In the genomic region with DNA sequence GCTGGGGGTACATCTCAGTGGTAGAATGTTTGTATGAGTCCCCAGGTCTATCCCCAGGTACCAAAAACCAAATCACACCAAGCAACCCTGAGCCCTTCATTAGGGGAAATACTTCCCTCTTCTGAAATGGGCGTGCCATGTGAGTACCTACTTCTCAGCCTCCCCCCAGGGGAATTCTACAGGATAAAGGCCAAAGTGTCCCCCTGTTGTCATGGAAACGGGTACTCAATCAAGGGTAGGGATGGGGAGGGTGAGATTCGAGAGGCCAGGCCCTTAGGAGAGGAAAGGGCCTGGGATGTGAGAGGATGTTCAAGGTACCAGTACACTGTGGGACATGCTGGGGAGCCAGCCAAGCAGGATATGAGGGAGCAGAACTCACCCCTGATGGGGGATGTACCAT, we compare ENCODE assay signal across 25 mouse cellular contexts.
A peak's percentile ranks its signal among the peaks of the same experiment; 100 is the strongest.
DNase-seq lines count a peak whose midpoint lies in the region; ATAC-seq and TF ChIP-seq lines count a peak whose summit lies in the region.
"Had no signal": no experiment of that assay in that cellular context is flagged by ENCODE, and none has a peak within 500 bp of the region (broad histone marks: within the 10 kb centered on the region; RNA-seq: fewer than 3 reads in every experiment).

No protein-coding gene starts in this region.

- no peak overlapping the region for H3K9ac ChIP-seq in hindbrain, embryonic 11.5 days (ENCODE audit: low read depth, low read length)
- H3K9ac ChIP-seq in hindbrain, embryonic 14.5 days = no peak overlapping the region
- H3K9ac ChIP-seq in midbrain, embryonic 14.5 days (replicated peaks; ENCODE audit: low read length) = no peak overlapping the region
- H3K9ac ChIP-seq in midbrain, postnatal 0 days (replicated peaks; ENCODE audit: low read length, poor library complexity, severe bottlenecking) = no peak overlapping the region
- H3K9ac ChIP-seq in lung, postnatal 0 days (replicated peaks; ENCODE audit: low read depth) = no peak overlapping the region
- H3K9ac ChIP-seq: hindbrain, embryonic 15.5 days; limb, embryonic 12.5 days; liver, postnatal 0 days; neural tube, embryonic 12.5 days had no signal

- H3K4me3 ChIP-seq in hindbrain, embryonic 11.5 days (ENCODE audit: low read depth, low read length) = no peak overlapping the region
- H3K4me3 ChIP-seq in hindbrain, embryonic 14.5 days (replicated peaks; ENCODE audit: low read length) = no peak overlapping the region
- H3K4me3 ChIP-seq in midbrain, embryonic 14.5 days (replicated peaks; ENCODE audit: low read depth, low read length) = no peak overlapping the region
- H3K4me3 ChIP-seq in midbrain, postnatal 0 days (ENCODE audit: low read depth, low read length) = no peak overlapping the region
- no peak overlapping the region for H3K4me3 ChIP-seq in embryonic facial prominence, embryonic 10.5 days
- no peak overlapping the region for H3K4me3 ChIP-seq in lung, postnatal 0 days (ENCODE audit: low read depth, low read length)
- H3K4me3 ChIP-seq: hindbrain, embryonic 15.5 days; layer of hippocampus, adult 2 months; limb, embryonic 12.5 days; neural tube, embryonic 12.5 days had no signal

- H3K36me3 ChIP-seq in hindbrain, embryonic 11.5 days (ENCODE audit: control insufficient read depth, insufficient read depth, low read length) = no peaks in the 10 kb centered on the region
- H3K36me3 ChIP-seq in hindbrain, embryonic 14.5 days (replicated peaks; ENCODE audit: control insufficient read depth, insufficient read depth) = peaks cover 15% of the 10 kb centered on the region
- peaks cover 18% of the 10 kb centered on the region for H3K36me3 ChIP-seq in midbrain, embryonic 14.5 days (ENCODE audit: control insufficient read depth, insufficient read depth, low read length)
- peaks cover 14% of the 10 kb centered on the region for H3K36me3 ChIP-seq in midbrain, postnatal 0 days (ENCODE audit: insufficient read depth, low read length)
- peaks cover 34% of the 10 kb centered on the region for H3K36me3 ChIP-seq in embryonic facial prominence, embryonic 10.5 days (replicated peaks)
- no peaks in the 10 kb centered on the region for H3K36me3 ChIP-seq in lung, postnatal 0 days (ENCODE audit: insufficient read depth, low read length)

- H3K9me3 ChIP-seq in hindbrain, embryonic 11.5 days (ENCODE audit: control insufficient read depth, low read length) = no peaks in the 10 kb centered on the region
- H3K9me3 ChIP-seq in hindbrain, embryonic 14.5 days (ENCODE audit: control insufficient read depth, low read length) = no peaks in the 10 kb centered on the region
- no peaks in the 10 kb centered on the region for H3K9me3 ChIP-seq in midbrain, embryonic 14.5 days (ENCODE audit: control insufficient read depth, low read length)
- no peaks in the 10 kb centered on the region for H3K9me3 ChIP-seq in midbrain, postnatal 0 days (ENCODE audit: low read length)
- H3K9me3 ChIP-seq in embryonic facial prominence, embryonic 10.5 days = 0 out of 2 replicates have a peak, but pooled peaks cover 4% of the 10 kb centered on the region
- H3K9me3 ChIP-seq in lung, postnatal 0 days (ENCODE audit: low read length) = no peaks in the 10 kb centered on the region
- H3K9me3 ChIP-seq: hindbrain, embryonic 15.5 days; neural tube, embryonic 12.5 days had no signal

- 53% methylated on average over 3 of the region's 3 CpGs for WGBS in hindbrain, embryonic 11.5 days
- WGBS in hindbrain, embryonic 14.5 days = 32% methylated on average over 3 of the region's 3 CpGs
- 47% methylated on average over 3 of the region's 3 CpGs for WGBS in midbrain, embryonic 14.5 days
- 57% methylated on average over 3 of the region's 3 CpGs for WGBS in midbrain, postnatal 0 days
- 42% methylated on average over 3 of the region's 3 CpGs for WGBS in embryonic facial prominence, embryonic 10.5 days
- 51% methylated on average over 3 of the region's 3 CpGs for WGBS in lung, postnatal 0 days

- peaks cover 26% of the 10 kb centered on the region for H3K4me1 ChIP-seq in hindbrain, embryonic 11.5 days (replicated peaks; ENCODE audit: control insufficient read depth, insufficient read depth, low read length)
- peaks cover 52% of the 10 kb centered on the region for H3K4me1 ChIP-seq in hindbrain, embryonic 14.5 days (replicated peaks; ENCODE audit: control insufficient read depth, insufficient read depth, low read length)
- peaks cover 43% of the 10 kb centered on the region for H3K4me1 ChIP-seq in midbrain, embryonic 14.5 days (ENCODE audit: control insufficient read depth, insufficient read depth, low read length)
- peaks cover 4% of the 10 kb centered on the region; the same call in 1 of the 2 replicates for H3K4me1 ChIP-seq in midbrain, postnatal 0 days (ENCODE audit: insufficient read depth, low read length)
- peaks cover 89% of the 10 kb centered on the region for H3K4me1 ChIP-seq in embryonic facial prominence, embryonic 10.5 days
- no peaks in the 10 kb centered on the region for H3K4me1 ChIP-seq in lung, postnatal 0 days (ENCODE audit: insufficient read depth, low read depth, low read length)

- peak overlapping the region; percentile 74 for H3K27ac ChIP-seq in hindbrain, embryonic 11.5 days (ENCODE audit: low read depth, low read length)
- no peak overlapping the region for H3K27ac ChIP-seq in hindbrain, embryonic 14.5 days
- 0 out of 2 replicates have a peak overlapping the region, but pooled peaks have one; percentile 32 for H3K27ac ChIP-seq in midbrain, embryonic 14.5 days (replicated peaks; ENCODE audit: low read depth, low read length)
- no peak overlapping the region for H3K27ac ChIP-seq in midbrain, postnatal 0 days (ENCODE audit: low read depth, low read length)
- peak overlapping the region; percentile 77; the same call in 1 of the 2 replicates for H3K27ac ChIP-seq in embryonic facial prominence, embryonic 10.5 days (replicated peaks)
- no peak overlapping the region for H3K27ac ChIP-seq in lung, postnatal 0 days (ENCODE audit: low read length)
- H3K27ac ChIP-seq: layer of hippocampus, adult 2 months had no signal

- no peak for ATAC-seq in hindbrain, embryonic 11.5 days (ENCODE audit: low FRiP score)
- ATAC-seq in hindbrain, embryonic 14.5 days (ENCODE audit: low FRiP score) = no peak
- ATAC-seq in midbrain, embryonic 14.5 days (ENCODE audit: low FRiP score, low TSS enrichment) = no peak
- ATAC-seq in midbrain, postnatal 0 days (ENCODE audit: low FRiP score) = no peak
- no peak for ATAC-seq in lung, postnatal 0 days
- ATAC-seq: intestine, embryonic 16.5 days; liver, postnatal 0 days had no signal

- no peak overlapping the region for H3K4me2 ChIP-seq in hindbrain, embryonic 11.5 days (replicated peaks; ENCODE audit: low read depth, low read length)
- H3K4me2 ChIP-seq in hindbrain, embryonic 14.5 days (replicated peaks) = no peak overlapping the region
- H3K4me2 ChIP-seq in midbrain, embryonic 14.5 days (ENCODE audit: low read length) = no peak overlapping the region
- no peak overlapping the region for H3K4me2 ChIP-seq in midbrain, postnatal 0 days (ENCODE audit: low read depth, low read length, poor library complexity, severe bottlenecking)
- H3K4me2 ChIP-seq in lung, postnatal 0 days (replicated peaks; ENCODE audit: low read depth, low read length) = no peak overlapping the region
- H3K4me2 ChIP-seq: heart, embryonic 11.5 days; hindbrain, embryonic 15.5 days; limb, embryonic 12.5 days; liver, embryonic 11.5 days; neural tube, embryonic 12.5 days had no signal

- TF ChIP-seq CTCF in midbrain, postnatal 0 days (IDR thresholded peaks at IDR 0.05) = no peak
- TF ChIP-seq CTCF in lung, postnatal 0 days (IDR thresholded peaks at IDR 0.05) = no peak

- DNase-seq in hindbrain, embryonic 11.5 days (ENCODE audit: low spot score) = no peak
- DNase-seq in hindbrain, embryonic 14.5 days (ENCODE audit: low spot score) = no peak
- no peak for DNase-seq in midbrain, embryonic 14.5 days
- DNase-seq in midbrain, postnatal 0 days (ENCODE audit: low spot score) = no peak
- no peak for DNase-seq in embryonic facial prominence, embryonic 10.5 days (ENCODE audit: low spot score)
- DNase-seq in ovary, postnatal 14 days (ENCODE audit: low spot score) = no peak
- DNase-seq in lung, postnatal 0 days (ENCODE audit: low spot score) = no peak
- DNase-seq: adrenal gland, postnatal 10 days; cerebellum, adult 18-20 months; cerebellum, postnatal 14 days; gastrocnemius, postnatal 10 days; kidney, postnatal 25 days; layer of hippocampus, postnatal 36 days; liver, postnatal 0 days; lung, postnatal 10 days; right cerebral cortex, adult 18-20 months; right cerebral cortex, postnatal 4 days; thymus, postnatal 25 days had no signal

- no peaks in the 10 kb centered on the region for H3K27me3 ChIP-seq in hindbrain, embryonic 11.5 days (ENCODE audit: control insufficient read depth, insufficient read depth, low read length)
- no peaks in the 10 kb centered on the region for H3K27me3 ChIP-seq in hindbrain, embryonic 14.5 days (ENCODE audit: control insufficient read depth, insufficient read depth, low read length)
- H3K27me3 ChIP-seq in midbrain, embryonic 14.5 days (ENCODE audit: control insufficient read depth, insufficient read depth, low read length) = no peaks in the 10 kb centered on the region
- H3K27me3 ChIP-seq in midbrain, postnatal 0 days (ENCODE audit: insufficient read depth, low read length) = no peaks in the 10 kb centered on the region
- no peaks in the 10 kb centered on the region for H3K27me3 ChIP-seq in embryonic facial prominence, embryonic 10.5 days (replicated peaks; ENCODE audit: low read depth, poor library complexity, severe bottlenecking)
- H3K27me3 ChIP-seq in lung, postnatal 0 days (replicated peaks; ENCODE audit: insufficient read depth, low read length) = no peaks in the 10 kb centered on the region
- H3K27me3 ChIP-seq: hindbrain, embryonic 15.5 days; limb, embryonic 12.5 days; neural tube, embryonic 12.5 days had no signal

- no peak for TF ChIP-seq EP300 in lung, postnatal 0 days (IDR thresholded peaks at IDR 0.05)

Comparison
In these comparisons a context has a peak if more than half of its experiments do, and no peak if none do; other contexts are left out.
1. H3K27ac ChIP-seq: peak in hindbrain, embryonic 11.5 days (single experiment), midbrain, embryonic 14.5 days (single experiment) and embryonic facial prominence, embryonic 10.5 days (single experiment); none in hindbrain, embryonic 14.5 days (single experiment), midbrain, postnatal 0 days (single experiment) and lung, postnatal 0 days (single experiment).